Mouse (Mus musculus) CH12.LX (cell line): ENCODE measurements around the gene Scube3.

Experiments
- CHD1 ChIP-seq: IDR thresholded peaks from 2 replicates; pipeline ENCODE4 v1.6.1; 2012; ENCODE audit warnings: low read depth, low read length, improper control_type of control experiment, inconsistent platforms
- CHD2 ChIP-seq: IDR thresholded peaks from 2 replicates; pipeline ENCODE4 v1.6.1; 2011; ENCODE audit warnings: low read length, improper control_type of control experiment
- CTCF ChIP-seq, 2 experiments: IDR thresholded peaks in 1 of 2; conservative IDR thresholded peaks in 1 of 2; 2 replicates each; pipeline ENCODE4 v1.5.1; 2011 to 2012; ENCODE audit warnings: low read depth in 2 of 2, low read length in 2 of 2, improper control_type of control experiment in 1 of 2, inconsistent platforms in 1 of 2, mild to moderate bottlenecking in 1 of 2, moderate library complexity in 1 of 2
- EP300 ChIP-seq: IDR thresholded peaks from 2 replicates; pipeline ENCODE4 v1.6.1; 2011; ENCODE audit warnings: low read length, improper control_type of control experiment
- ETS1 ChIP-seq: conservative IDR thresholded peaks from 2 replicates; pipeline ENCODE4 v1.6.1; 2012; ENCODE audit warnings: low read depth, mild to moderate bottlenecking, inconsistent platforms, low read length, improper control_type of control experiment, moderate library complexity
- GABPA ChIP-seq: IDR thresholded peaks from 2 replicates; pipeline ENCODE4 v1.6.1; 2012; ENCODE audit warnings: low read depth, low read length, improper control_type of control experiment, inconsistent platforms; ENCODE audit not compliant: insufficient replicate concordance
- MAZ ChIP-seq: IDR thresholded peaks from 2 replicates; pipeline ENCODE4 v1.6.1; 2012; ENCODE audit warnings: low read depth, mild to moderate bottlenecking, inconsistent platforms, low read length, improper control_type of control experiment, moderate library complexity
- MYC ChIP-seq: IDR thresholded peaks from 2 replicates; pipeline ENCODE4 v1.6.1; 2011; ENCODE audit warnings: low read depth, mild to moderate bottlenecking, improper control_type of control experiment, low read length
- POLR2A ChIP-seq: IDR thresholded peaks from 2 replicates; pipeline ENCODE4 v1.6.1; 2011; ENCODE audit warnings: low read depth, mild to moderate bottlenecking, improper control_type of control experiment, low read length
- SIN3A ChIP-seq: IDR thresholded peaks from 2 replicates; pipeline ENCODE4 v1.6.1; 2012; ENCODE audit warnings: low read length, improper control_type of control experiment, inconsistent platforms
- TCF12 ChIP-seq: IDR thresholded peaks from 2 replicates; pipeline ENCODE4 v1.6.1; 2014; ENCODE audit warnings: low read depth, mild to moderate bottlenecking, inconsistent platforms, low read length, improper control_type of control experiment
- UBTF ChIP-seq: IDR thresholded peaks from 2 replicates; pipeline ENCODE4 v1.6.1; 2012; ENCODE audit warnings: low read depth, mild to moderate bottlenecking, inconsistent platforms, low read length, improper control_type of control experiment, moderate library complexity
- USF1 ChIP-seq: IDR thresholded peaks from 2 replicates; pipeline ENCODE4 v1.6.1; 2014; ENCODE audit warnings: low read depth, mild to moderate bottlenecking, inconsistent platforms, low read length, improper control_type of control experiment
- ZNF384 ChIP-seq: IDR thresholded peaks from 2 replicates; pipeline ENCODE4 v1.6.1; 2012; ENCODE audit warnings: low read depth, low read length, improper control_type of control experiment, inconsistent platforms

- TF ChIP-seq MYC, result no peak
- no peak for TF ChIP-seq MAZ
- no peak for TF ChIP-seq CTCF (conservative IDR thresholded peaks at IDR 0.05 in 1 of 2, IDR thresholded peaks at IDR 0.05 in 1 of 2; ENCODE audit: low read depth in 2 of 2, low read length in 2 of 2)
- no peak for TF ChIP-seq USF1
- no peak for TF ChIP-seq ETS1
- TF ChIP-seq SIN3A, result no peak
- TF ChIP-seq POLR2A, result no peak
- no peak for TF ChIP-seq UBTF
- no peak for TF ChIP-seq EP300
- no peak for TF ChIP-seq CHD1
- TF ChIP-seq GABPA, result no peak
- TF ChIP-seq ZNF384, result no peak
- no peak for TF ChIP-seq TCF12
- no peak for TF ChIP-seq CHD2
Observed at GRCm38 (mm10) chr17:28141205-28141650, 713 bp upstream of the Scube3 start.
